Mouse (Mus musculus) embryonic facial prominence, embryonic 12.5 days (tissue): ENCODE measurements at regions not wholly inside any gene's neighbourhood (a gene's known extent, or its start where the extent isn't known, plus 50 kb on each side); places are given as distances from the start of the nearest gene placed in this dataset.

Experiments
- ATAC-seq: fragments of 200-750 bp; cut with Nextera tagmentation; 2 replicates; pipeline ENCODE4 v1.8.0; 2017; ENCODE audit not compliant: insufficient number of reproducible peaks, insufficient read depth, low FRiP score, low TSS enrichment
- H3K27ac ChIP-seq: fragments of 300-500 bp; sonication (generic); 2 replicates; pipeline ENCODE4 v1.5.1; 2016; ENCODE audit warnings: mild to moderate bottlenecking
- H3K27me3 ChIP-seq: fragments of 300-500 bp; sonication (generic); 2 replicates; pipeline ENCODE4 v1.6.1; 2016; ENCODE audit warnings: mild to moderate bottlenecking, moderate library complexity
- H3K36me3 ChIP-seq: fragments of 300-500 bp; sonication (generic); 2 replicates; pipeline ENCODE4 v1.6.1; 2016; ENCODE audit warnings: mild to moderate bottlenecking
- H3K4me1 ChIP-seq: fragments of 300-500 bp; sonication (generic); 2 replicates; pipeline ENCODE4 v1.6.1; 2016
- H3K4me2 ChIP-seq: fragments of 300-500 bp; sonication (generic); replicated peaks from 2 replicates; pipeline ENCODE4 v1.6.1; 2016; ENCODE audit warnings: mild to moderate bottlenecking, moderate library complexity
- H3K4me3 ChIP-seq: fragments of 300-500 bp; sonication (generic); 2 replicates; pipeline ENCODE4 v1.5.1; 2016; ENCODE audit warnings: mild to moderate bottlenecking
- H3K9ac ChIP-seq: fragments of 300-500 bp; sonication (generic); 2 replicates; pipeline ENCODE4 v1.6.1; 2016; ENCODE audit warnings: mild to moderate bottlenecking, moderate library complexity
- H3K9me3 ChIP-seq: fragments of 300-500 bp; sonication (generic); 2 replicates; pipeline ENCODE4 v1.6.1; 2016; ENCODE audit warnings: mild to moderate bottlenecking, moderate library complexity
- WGBS: fragments of 180-500 bp; shearing (Covaris S2); methylation state at CpG from one replicate; pipeline ENCODE4 v1.1.7; 2016; 5-methylcytosine and 5-hydroxymethylcytosine counted together

GRCm38 (mm10) chr4:55741355-55741754 lies 209.1 kb upstream of the Klf4 start:
- no peak overlapping the region for H3K9ac ChIP-seq
- H3K9me3 ChIP-seq = no peaks in the 10 kb centered on the region
- H3K4me1 ChIP-seq = no peaks in the 10 kb centered on the region
- H3K36me3 ChIP-seq = no peaks in the 10 kb centered on the region
- no peak for ATAC-seq
- 90% methylated on average over 8 of the region's 8 CpGs for WGBS
- no peaks in the 10 kb centered on the region for H3K27me3 ChIP-seq
- H3K4me2 ChIP-seq = no peak overlapping the region
- no peak overlapping the region for H3K4me3 ChIP-seq
- no peak overlapping the region for H3K27ac ChIP-seq

GRCm38 (mm10) chr4:55740062-55740461 lies 207.8 kb upstream of the Klf4 start:
- H3K9ac ChIP-seq = no peak overlapping the region
- 82% methylated on average over 15 of the region's 15 CpGs for WGBS
- H3K27me3 ChIP-seq = no peaks in the 10 kb centered on the region
- no peaks in the 10 kb centered on the region for H3K36me3 ChIP-seq
- no peak overlapping the region for H3K27ac ChIP-seq
- no peak for ATAC-seq
- no peaks in the 10 kb centered on the region for H3K9me3 ChIP-seq
- no peak overlapping the region for H3K4me2 ChIP-seq
- H3K4me3 ChIP-seq = no peak overlapping the region
- H3K4me1 ChIP-seq = no peaks in the 10 kb centered on the region

DNA sequence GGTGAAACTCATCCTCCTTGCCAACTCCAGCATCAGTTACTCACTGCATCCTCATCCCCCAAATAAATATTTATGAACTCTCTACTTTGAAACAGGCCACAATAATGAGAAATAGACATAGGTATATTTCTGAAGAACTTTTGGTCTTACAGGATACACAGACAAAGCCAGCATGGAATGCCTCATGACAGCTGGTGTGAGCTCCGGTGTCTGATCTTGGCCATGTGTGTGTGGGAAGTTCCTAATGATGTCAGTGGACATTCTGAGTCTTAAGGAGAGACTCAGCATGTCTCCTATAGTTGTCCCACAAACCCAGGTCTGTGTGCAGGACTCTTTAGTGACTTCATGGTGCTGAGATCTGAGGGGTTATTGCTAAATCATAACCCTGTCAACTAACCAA lies 206.4 kb upstream of the Klf4 start:
- H3K27ac ChIP-seq = no peak overlapping the region
- 84% methylated on average over 1 of the region's 1 CpGs for WGBS
- H3K36me3 ChIP-seq = no peaks in the 10 kb centered on the region
- no peak overlapping the region for H3K4me2 ChIP-seq
- H3K4me1 ChIP-seq = no peaks in the 10 kb centered on the region
- H3K4me3 ChIP-seq = no peak overlapping the region
- ATAC-seq = no peak
- no peak overlapping the region for H3K9ac ChIP-seq
- no peaks in the 10 kb centered on the region for H3K27me3 ChIP-seq
- no peaks in the 10 kb centered on the region for H3K9me3 ChIP-seq

DNA sequence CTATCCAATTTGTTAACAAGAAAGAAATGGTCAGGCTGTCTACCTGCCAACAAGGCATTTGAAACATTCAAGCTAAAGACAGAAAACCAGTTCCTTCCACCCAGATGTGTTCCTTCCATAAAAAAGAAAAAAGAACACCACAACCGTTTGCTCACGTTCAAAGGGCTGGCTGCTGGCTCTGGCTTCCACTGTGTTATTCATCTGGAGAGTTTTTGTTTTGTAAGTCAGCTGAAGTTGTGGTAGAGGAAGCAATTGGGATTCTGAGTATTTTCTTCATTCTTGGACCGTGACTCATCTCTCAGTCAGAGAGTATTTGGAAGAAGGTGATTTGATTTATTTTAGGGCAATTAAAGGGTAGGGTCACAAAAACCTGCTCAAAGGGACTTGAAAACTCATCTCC lies 203.2 kb upstream of the Klf4 start:
- no peaks in the 10 kb centered on the region for H3K36me3 ChIP-seq
- H3K4me2 ChIP-seq = no peak overlapping the region
- H3K4me1 ChIP-seq = no peaks in the 10 kb centered on the region
- no peak overlapping the region for H3K9ac ChIP-seq
- no peaks in the 10 kb centered on the region for H3K9me3 ChIP-seq
- ATAC-seq = no peak
- no peak overlapping the region for H3K27ac ChIP-seq
- WGBS = 61% methylated on average over 3 of the region's 3 CpGs
- H3K27me3 ChIP-seq = no peaks in the 10 kb centered on the region
- no peak overlapping the region for H3K4me3 ChIP-seq

DNA sequence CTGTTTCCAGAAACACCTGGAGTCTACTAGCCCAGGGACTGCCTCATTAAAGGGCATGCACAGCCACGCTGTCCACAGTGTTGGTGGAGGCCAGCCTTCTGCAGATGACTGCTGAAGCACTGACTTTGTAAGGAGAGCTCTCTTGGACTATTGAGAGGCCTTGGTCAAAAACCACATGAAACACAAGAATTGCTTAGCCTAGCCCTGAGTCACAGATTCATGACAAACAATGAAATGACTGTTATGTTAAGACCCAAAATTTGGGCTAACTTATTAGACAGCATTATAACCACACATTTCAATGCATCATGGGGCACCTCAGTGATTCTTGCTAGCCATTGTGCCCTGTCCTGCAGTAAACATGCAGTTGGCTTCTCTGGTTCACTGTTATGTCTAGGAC lies 202.1 kb upstream of the Klf4 start:
- Histone ChIP-seq H3K36me3 (no peaks in the 10 kb centered on the region), H3K9me3 (no peaks in the 10 kb centered on the region), H3K27ac (no peak overlapping the region), H3K4me1 (no peaks in the 10 kb centered on the region), H3K4me2 (no peak overlapping the region), H3K9ac (no peak overlapping the region), H3K4me3 (no peak overlapping the region), H3K27me3 (no peaks in the 10 kb centered on the region)
- ATAC-seq = no peak
- 77% methylated on average over 1 of the region's 1 CpGs for WGBS

DNA sequence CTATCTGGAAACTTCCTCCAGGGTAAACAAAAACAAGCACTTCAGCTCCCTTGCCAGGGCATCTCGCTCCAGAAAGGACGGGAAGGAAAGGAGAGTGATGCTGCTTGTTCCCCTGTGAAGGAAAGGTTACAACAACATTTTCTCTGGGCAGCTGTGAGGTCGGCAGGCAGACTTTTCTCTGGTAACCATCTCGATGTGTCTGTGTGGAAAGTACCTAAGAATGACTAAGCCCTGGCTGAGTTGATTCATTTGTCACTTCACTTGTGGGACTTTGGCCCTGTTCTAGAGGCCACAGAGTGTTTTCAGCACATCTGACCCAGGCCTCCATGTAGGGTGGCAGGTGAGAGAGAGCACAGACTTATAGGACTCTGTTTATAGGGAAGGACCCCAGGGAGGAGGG lies 201.0 kb upstream of the Klf4 start:
- Histone ChIP-seq H3K9ac (no peak overlapping the region), H3K27me3 (no peaks in the 10 kb centered on the region)
- 56% methylated on average over 4 of the region's 4 CpGs for WGBS

GRCm38 (mm10) chr4:55732006-55732405 lies 199.7 kb upstream of the Klf4 start:
- Histone ChIP-seq H3K9ac (no peak overlapping the region), H3K9me3 (no peaks in the 10 kb centered on the region), H3K4me2 (no peak overlapping the region), H3K27ac (no peak overlapping the region), H3K36me3 (no peaks in the 10 kb centered on the region), H3K4me1 (no peaks in the 10 kb centered on the region), H3K27me3 (no peaks in the 10 kb centered on the region), H3K4me3 (no peak overlapping the region)
- 69% methylated on average over 4 of the region's 4 CpGs for WGBS
- ATAC-seq = no peak

More for the DNA sequence above, 201.0 kb upstream of the Klf4 start:
- Histone ChIP-seq H3K4me3 (no peak overlapping the region), H3K4me1 (no peaks in the 10 kb centered on the region), H3K36me3 (no peaks in the 10 kb centered on the region), H3K9me3 (no peaks in the 10 kb centered on the region), H3K27ac (no peak overlapping the region), H3K4me2 (no peak overlapping the region)
- no peak for ATAC-seq

DNA sequence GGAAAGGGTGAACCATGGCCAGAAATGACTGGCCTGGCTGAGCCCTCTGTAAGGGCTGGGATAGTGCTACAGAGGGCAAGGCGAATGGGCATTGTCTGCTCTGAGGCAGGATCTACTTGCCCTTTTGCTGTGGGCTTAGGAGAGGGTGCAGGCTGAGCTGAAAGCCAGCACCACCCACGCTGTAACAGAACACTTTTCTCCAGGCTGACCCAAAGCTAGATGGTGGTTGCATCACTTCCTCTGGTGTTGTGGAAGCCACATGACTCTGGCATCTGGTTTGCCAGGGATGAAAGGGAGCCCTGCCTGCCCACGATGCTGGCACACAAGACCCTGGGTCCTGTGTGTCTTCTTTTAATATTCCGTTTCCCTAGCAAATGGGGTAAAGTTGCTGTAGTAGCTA lies 198.0 kb upstream of the Klf4 start:
- no peak for ATAC-seq
- Histone ChIP-seq H3K27ac (no peak overlapping the region), H3K9me3 (no peaks in the 10 kb centered on the region), H3K27me3 (no peaks in the 10 kb centered on the region), H3K36me3 (no peaks in the 10 kb centered on the region), H3K4me2 (no peak overlapping the region), H3K9ac (no peak overlapping the region), H3K4me3 (no peak overlapping the region), H3K4me1 (no peaks in the 10 kb centered on the region)
- 82% methylated on average over 4 of the region's 4 CpGs for WGBS

- WGBS = 71% methylated on average over 2 of the region's 2 CpGs
Measured at GRCm38 (mm10) chr4:55727178-55727577, 194.9 kb upstream of the Klf4 start.

GRCm38 (mm10) chr4:55726081-55726480 lies 193.8 kb upstream of the Klf4 start:
- Histone ChIP-seq H3K4me3 (no peak overlapping the region), H3K36me3 (no peaks in the 10 kb centered on the region), H3K4me1 (0 out of 2 replicates have a peak, but pooled peaks cover 3% of the 10 kb centered on the region), H3K9ac (no peak overlapping the region), H3K4me2 (no peak overlapping the region), H3K27ac (no peak overlapping the region), H3K27me3 (no peaks in the 10 kb centered on the region), H3K9me3 (no peaks in the 10 kb centered on the region)
- ATAC-seq = no peak
- 78% methylated on average over 19 of the region's 19 CpGs for WGBS

More at GRCm38 (mm10) chr4:55727178-55727577, 194.9 kb upstream of the Klf4 start:
- no peak overlapping the region for H3K27ac ChIP-seq
- H3K36me3 ChIP-seq = no peaks in the 10 kb centered on the region
- no peaks in the 10 kb centered on the region for H3K27me3 ChIP-seq
- no peaks in the 10 kb centered on the region for H3K4me1 ChIP-seq
- no peak overlapping the region for H3K9ac ChIP-seq
- no peak for ATAC-seq
- H3K9me3 ChIP-seq = no peaks in the 10 kb centered on the region
- no peak overlapping the region for H3K4me3 ChIP-seq
- no peak overlapping the region for H3K4me2 ChIP-seq

- Histone ChIP-seq H3K9me3 (no peaks in the 10 kb centered on the region), H3K27me3 (no peaks in the 10 kb centered on the region), H3K4me1 (0 out of 2 replicates have a peak, but pooled peaks cover 3% of the 10 kb centered on the region), H3K9ac (no peak overlapping the region), H3K27ac (no peak overlapping the region), H3K4me2 (no peak overlapping the region), H3K36me3 (no peaks in the 10 kb centered on the region), H3K4me3 (no peak overlapping the region)
- 89% methylated on average over 1 of the region's 1 CpGs for WGBS
- no peak for ATAC-seq
Measured at GRCm38 (mm10) chr4:55724286-55724685, 192.0 kb upstream of the Klf4 start.

DNA sequence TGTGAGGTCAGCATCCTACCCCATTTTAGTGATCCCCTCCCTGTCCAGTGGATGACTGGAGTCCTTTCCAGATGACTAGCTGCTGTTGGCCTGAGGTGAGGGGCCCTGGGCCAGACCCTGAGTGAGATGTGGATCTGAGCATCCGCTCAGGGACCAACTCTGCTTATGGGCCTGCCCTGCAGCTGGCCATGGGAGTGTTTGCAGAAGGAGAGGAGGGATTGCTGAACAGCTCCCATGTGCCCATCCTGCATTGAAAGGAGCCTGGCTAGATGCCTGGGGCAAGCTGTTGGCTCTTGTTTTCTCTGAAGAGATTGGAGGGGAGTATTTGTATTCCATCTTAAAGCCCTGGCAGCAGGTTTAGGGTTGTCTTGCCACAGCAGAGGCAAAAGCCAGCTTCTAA lies 190.9 kb upstream of the Klf4 start:
- Histone ChIP-seq H3K36me3 (no peaks in the 10 kb centered on the region), H3K4me1 (0 out of 2 replicates have a peak, but pooled peaks cover 3% of the 10 kb centered on the region), H3K9ac (no peak overlapping the region), H3K27ac (no peak overlapping the region), H3K4me3 (no peak overlapping the region), H3K27me3 (no peaks in the 10 kb centered on the region), H3K4me2 (no peak overlapping the region), H3K9me3 (no peaks in the 10 kb centered on the region)
- 71% methylated on average over 1 of the region's 1 CpGs for WGBS
- no peak for ATAC-seq

GRCm38 (mm10) chr4:55722388-55722787 lies 190.1 kb upstream of the Klf4 start:
- no peak overlapping the region for H3K4me2 ChIP-seq
- 77% methylated on average over 8 of the region's 8 CpGs for WGBS
- H3K27me3 ChIP-seq = no peaks in the 10 kb centered on the region
- no peak for ATAC-seq
- 0 out of 2 replicates have a peak, but pooled peaks cover 3% of the 10 kb centered on the region for H3K4me1 ChIP-seq
- no peak overlapping the region for H3K9ac ChIP-seq
- H3K27ac ChIP-seq = no peak overlapping the region
- H3K4me3 ChIP-seq = no peak overlapping the region
- H3K36me3 ChIP-seq = no peaks in the 10 kb centered on the region
- no peaks in the 10 kb centered on the region for H3K9me3 ChIP-seq
